Mouse (Mus musculus) thymus, adult 2 months (tissue): ENCODE measurements around the gene Prr7.

Experiments used
- CTCF ChIP-seq: fragments of 200-500 bp; IDR thresholded peaks from 2 replicates; pipeline ENCODE4 v1.5.1; 2012; ENCODE audit warnings: mild to moderate bottlenecking, control low read depth, low read length, moderate library complexity, borderline replicate concordance; ENCODE audit not compliant: control insufficient read depth, poor library complexity, insufficient read depth; ENCODE audit errors: extremely low read depth
- POLR2A ChIP-seq: fragments of 200-500 bp; IDR thresholded peaks from 2 replicates; pipeline ENCODE4 v1.6.1; 2012; ENCODE audit warnings: mild to moderate bottlenecking, low read length, control low read depth, moderate library complexity; ENCODE audit not compliant: control insufficient read depth, poor library complexity, insufficient read depth; ENCODE audit errors: extremely low read depth

DNA sequence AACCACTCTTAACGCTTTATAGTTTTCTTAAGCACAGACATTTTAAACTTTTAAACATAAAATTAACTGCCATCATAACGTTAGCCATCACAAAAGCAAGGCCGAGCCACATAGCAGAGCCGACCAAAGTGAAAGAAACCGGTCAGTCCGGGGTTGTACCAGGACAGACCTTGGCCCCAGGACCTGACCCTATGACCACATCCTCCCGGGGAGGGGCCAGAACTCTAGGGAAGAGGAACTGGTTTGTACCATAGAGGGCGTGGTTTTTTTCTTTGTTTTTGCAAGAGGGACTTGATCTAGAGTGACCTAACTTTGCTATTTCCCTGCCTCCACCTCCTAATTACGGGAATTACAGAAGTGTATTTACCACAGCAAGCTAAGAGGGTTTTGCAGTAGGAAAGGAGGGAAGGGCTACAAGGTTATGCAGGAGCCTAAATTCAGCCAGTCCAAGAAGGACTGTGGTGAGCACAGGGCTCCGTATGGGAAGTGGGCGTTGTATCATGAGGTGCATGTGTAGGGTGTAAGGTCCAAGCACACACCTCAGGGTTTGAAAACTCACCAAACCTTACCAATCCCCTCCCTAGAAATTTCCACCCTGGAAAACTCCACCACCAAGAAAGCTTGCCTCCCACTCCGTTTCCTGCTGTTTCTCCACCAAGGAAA lies 34.7 kb upstream of the Prr7 start:
- no peak for TF ChIP-seq CTCF
- no peak for TF ChIP-seq POLR2A
